Mouse (Mus musculus) layer of hippocampus, adult 2 months (tissue): ENCODE measurements at regions not wholly inside any gene's neighbourhood (a gene's known extent, or its start where the extent isn't known, plus 50 kb on each side); places are given as distances from the start of the nearest gene placed in this dataset.

Experiments
- DNase-seq, 2 experiments: peaks; one replicate each; pipeline ENCODE4 v3.0.0; 2022; ENCODE audit warnings: low spot score in 2 of 2
- H3K27ac ChIP-seq: fragments of 200-600 bp; 2 replicates; pipeline ENCODE4 v1.8.1; 2022
- H3K4me3 ChIP-seq: fragments of 200-600 bp; 2 replicates; pipeline ENCODE4 v1.8.1; 2022; ENCODE audit warnings: mild to moderate bottlenecking
- CTCF ChIP-seq: fragments of 200-600 bp; conservative IDR thresholded peaks from 2 replicates; pipeline ENCODE4 v1.8.1; 2022; ENCODE audit warnings: antibody characterized with exemption, mild to moderate bottlenecking, moderate library complexity

DNA sequence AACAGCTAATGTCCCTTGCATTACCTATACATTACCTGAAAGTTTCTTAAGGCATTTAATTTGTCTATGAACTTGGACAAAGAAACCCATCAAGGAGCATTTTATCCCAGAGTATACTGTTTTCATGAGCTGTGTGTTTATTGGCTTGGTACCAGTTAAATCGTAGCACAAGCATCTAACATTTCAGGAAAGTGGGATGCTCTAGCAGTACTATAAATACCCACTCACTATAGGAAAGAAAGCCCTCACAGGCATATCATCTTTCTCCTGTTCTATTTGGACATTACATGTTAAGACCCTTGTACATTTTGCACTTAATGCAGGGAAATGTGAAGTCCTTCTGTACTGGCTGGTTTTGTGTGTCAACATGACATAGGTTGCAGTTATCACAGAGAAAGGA is 163.9 kb downstream of the Ptprc start:
- TF ChIP-seq CTCF = no peak
- Histone ChIP-seq H3K4me3 (no peak overlapping the region), H3K27ac (no peak overlapping the region)
- DNase-seq = no peak

DNA sequence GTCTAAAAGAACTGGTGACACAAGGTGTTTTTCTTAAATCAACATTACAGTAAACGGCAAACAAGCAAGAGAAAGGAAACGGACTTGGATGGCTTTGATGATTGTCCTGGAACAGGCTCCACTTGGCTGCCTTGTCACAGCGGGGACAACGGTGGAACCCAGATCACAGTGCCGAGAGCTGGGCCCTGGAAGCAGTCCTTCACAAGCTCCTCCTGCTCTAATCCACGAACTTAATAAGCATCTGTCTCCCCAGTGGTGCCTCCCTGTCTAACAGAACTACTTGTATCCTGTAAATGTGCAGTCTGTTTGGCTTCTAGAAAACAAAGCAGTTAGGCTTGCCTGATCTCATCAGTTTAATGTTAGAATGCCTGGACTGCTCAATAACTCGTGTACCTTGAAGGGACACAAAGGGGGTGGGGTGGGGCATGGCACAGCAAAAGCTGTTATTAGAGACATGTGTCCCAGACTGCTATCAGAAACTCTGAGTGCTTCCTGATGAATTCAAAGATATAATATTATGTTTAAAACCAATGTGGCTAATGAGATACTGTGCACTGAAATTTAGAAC is 164.5 kb downstream of the Ptprc start:
- DNase-seq = no peak
- no peak overlapping the region for H3K27ac ChIP-seq
- no peak overlapping the region for H3K4me3 ChIP-seq
- no peak for TF ChIP-seq CTCF

DNA sequence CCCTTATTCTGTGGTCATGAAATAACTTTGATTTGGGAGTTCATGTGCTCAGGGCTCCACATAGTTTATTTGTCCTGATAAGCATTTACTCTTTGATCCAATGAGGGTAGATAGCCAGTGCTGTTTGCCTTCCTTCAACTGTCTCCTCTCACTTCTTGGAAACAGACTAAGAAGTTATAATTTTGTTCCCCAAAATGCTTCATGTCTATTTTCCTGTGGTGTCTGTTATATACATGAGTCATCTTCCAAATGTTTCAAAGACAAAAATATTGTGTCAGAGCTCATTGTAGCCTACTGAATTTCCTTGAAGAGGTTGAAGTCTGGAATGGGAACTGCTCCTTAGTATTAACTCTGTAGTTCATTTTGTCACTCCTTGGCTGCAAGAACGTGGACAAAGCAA is 168.7 kb downstream of the Ptprc start:
- DNase-seq = peak in 1 of 2 experiments; percentile 4
- Histone ChIP-seq H3K27ac (no peak overlapping the region), H3K4me3 (no peak overlapping the region)
- no peak for TF ChIP-seq CTCF

- TF ChIP-seq CTCF = no peak
- no peak overlapping the region for H3K4me3 ChIP-seq
- no peak overlapping the region for H3K27ac ChIP-seq
- no peak for DNase-seq
Observed at GRCm38 (mm10) chr1:138004319-138004718, 171.2 kb downstream of the Ptprc start.

- H3K4me3 ChIP-seq = no peak overlapping the region
- H3K27ac ChIP-seq = no peak overlapping the region
- TF ChIP-seq CTCF = no peak
- no peak for DNase-seq
Observed at GRCm38 (mm10) chr1:137999268-137999900, 176.1 kb downstream of the Ptprc start.

DNA sequence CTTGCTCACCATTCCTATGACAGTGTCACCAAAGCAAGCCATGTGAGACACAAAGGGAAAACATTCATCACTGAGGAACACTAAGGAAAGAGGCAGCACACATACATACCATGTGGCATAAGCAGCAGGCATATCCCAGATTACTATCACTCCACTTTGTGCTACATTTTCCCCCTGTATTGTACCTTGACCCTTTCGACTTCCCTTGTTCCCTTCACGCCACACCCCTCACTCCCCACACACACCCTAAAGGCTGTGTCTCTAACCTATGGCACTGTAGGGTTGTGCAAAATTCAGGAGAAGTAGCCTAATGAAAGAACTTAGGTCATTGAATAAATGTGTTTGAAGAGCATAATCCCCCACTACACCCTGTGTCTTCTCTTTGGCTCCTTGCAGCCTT is 179.5 kb downstream of the Ptprc start:
- no peak for DNase-seq
- no peak for TF ChIP-seq CTCF
- Histone ChIP-seq H3K27ac (no peak overlapping the region), H3K4me3 (no peak overlapping the region)

GRCm38 (mm10) chr1:137991936-137992335 is 183.6 kb downstream of the Ptprc start:
- Histone ChIP-seq H3K4me3 (no peak overlapping the region), H3K27ac (no peak overlapping the region)
- no peak for DNase-seq
- no peak for TF ChIP-seq CTCF

DNA sequence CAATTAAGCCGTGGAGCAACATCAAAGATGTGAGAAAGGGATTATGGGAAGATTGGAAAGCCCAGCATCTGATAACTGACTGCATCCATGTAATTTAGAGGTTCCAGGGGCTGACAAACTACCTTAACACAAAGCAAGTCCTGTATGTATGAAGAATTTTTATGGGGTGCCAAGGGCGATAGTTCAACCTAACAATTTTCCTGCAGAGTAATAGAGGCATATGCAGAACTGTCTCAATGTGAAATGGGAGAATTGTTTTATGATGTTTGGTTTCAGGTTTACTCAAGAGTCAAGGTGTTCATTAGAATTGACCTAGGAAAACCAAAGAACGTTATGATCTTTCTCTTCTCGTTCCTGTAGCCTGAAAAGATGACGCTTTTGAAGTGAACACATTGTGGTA is 184.1 kb downstream of the Ptprc start:
- DNase-seq = no peak
- H3K4me3 ChIP-seq = no peak overlapping the region
- no peak for TF ChIP-seq CTCF
- no peak overlapping the region for H3K27ac ChIP-seq

- no peak for DNase-seq
- H3K4me3 ChIP-seq = no peak overlapping the region
- TF ChIP-seq CTCF = no peak
- no peak overlapping the region for H3K27ac ChIP-seq
Observed at GRCm38 (mm10) chr1:137973406-137973805, 202.1 kb downstream of the Ptprc start.

DNA sequence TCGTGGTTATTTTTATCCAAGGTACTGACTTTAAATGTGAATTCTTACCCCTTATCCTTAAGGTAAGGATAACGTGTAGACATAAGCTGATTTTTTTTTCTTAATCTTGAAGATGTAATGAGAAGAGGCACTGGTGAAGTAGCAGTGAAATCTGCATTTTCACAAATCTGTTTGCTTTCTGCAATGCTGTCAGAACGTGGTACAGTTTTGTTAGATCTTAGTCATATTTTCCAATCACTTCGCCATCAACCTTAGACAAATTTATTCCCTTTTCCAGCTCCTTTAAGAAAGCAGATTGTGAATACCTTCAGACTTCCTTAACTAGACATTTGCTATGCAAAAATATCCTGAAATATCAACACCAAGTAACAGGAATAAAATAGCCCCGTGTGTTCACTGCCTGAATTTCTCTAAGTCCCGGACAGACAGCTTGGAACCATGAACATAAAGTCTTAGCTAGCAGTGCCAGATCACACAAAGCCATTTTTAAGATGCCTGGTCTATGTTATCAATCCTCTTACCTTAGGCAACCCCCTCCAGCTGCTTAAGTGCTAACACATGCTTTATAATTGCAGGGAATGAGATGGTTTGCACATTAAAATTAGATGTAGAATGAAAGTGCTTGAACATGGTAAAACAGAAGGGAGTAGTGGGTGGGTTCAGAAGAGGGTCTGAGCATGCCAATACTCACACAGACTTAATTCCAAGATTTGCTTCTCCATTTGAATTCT is 202.7 kb downstream of the Ptprc start:
- DNase-seq = peak; percentile 14 to 17
- Histone ChIP-seq H3K27ac (peak overlapping the region; percentile 64), H3K4me3 (no peak overlapping the region)
- TF ChIP-seq CTCF = no peak

- DNase-seq = no peak
- no peak for TF ChIP-seq CTCF
- peak overlapping the region; percentile 51; the same call in 1 of the 2 replicates for H3K27ac ChIP-seq
Observed at GRCm38 (mm10) chr1:137966151-137966836, 209.2 kb downstream of the Ptprc start.

DNA sequence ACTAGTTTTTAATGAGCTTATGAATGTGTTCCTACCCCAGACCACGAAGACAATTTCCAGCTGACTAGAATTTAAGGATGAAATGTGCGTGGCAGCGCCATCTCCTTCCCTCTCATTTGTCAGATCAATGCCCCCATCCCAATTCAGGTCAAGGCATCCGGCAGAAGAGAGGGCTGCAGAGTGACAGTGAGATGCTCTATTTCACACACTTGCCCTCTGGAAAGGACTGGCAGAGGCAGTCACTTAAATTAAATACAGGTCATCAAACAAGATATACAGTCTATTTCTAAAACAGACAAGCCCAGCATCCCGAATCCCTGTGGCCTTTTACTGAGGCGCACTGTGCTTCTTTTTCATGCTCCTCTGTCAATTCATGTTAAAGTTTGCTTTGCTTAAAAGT is 211.9 kb downstream of the Ptprc start:
- no peak overlapping the region for H3K4me3 ChIP-seq
- H3K27ac ChIP-seq = no peak overlapping the region
- TF ChIP-seq CTCF = no peak
- no peak for DNase-seq

More at GRCm38 (mm10) chr1:137966151-137966836, 209.2 kb downstream of the Ptprc start:
- H3K4me3 ChIP-seq = peak overlapping the region; percentile 20

DNA sequence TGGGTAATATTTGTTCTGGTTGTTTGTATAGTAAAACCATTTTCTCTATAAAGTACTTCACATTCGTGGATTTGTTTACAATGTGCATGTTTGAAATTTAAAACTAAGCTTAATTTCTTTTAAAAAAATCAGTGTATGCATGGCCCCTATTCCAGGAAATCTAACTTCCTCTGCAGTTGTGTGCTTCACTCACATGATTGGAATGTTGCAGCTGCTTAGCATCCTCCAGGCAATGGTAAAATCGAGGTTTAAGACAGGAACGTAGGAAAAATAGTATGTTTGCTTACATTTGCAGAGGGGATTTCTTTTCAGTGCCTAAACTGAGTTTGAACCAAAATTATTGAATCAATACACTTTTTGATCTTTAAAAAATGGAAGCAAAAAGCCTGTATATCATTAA is 217.5 kb downstream of the Ptprc start:
- no peak overlapping the region for H3K27ac ChIP-seq
- no peak overlapping the region for H3K4me3 ChIP-seq
- TF ChIP-seq CTCF = no peak
- DNase-seq = no peak

DNA sequence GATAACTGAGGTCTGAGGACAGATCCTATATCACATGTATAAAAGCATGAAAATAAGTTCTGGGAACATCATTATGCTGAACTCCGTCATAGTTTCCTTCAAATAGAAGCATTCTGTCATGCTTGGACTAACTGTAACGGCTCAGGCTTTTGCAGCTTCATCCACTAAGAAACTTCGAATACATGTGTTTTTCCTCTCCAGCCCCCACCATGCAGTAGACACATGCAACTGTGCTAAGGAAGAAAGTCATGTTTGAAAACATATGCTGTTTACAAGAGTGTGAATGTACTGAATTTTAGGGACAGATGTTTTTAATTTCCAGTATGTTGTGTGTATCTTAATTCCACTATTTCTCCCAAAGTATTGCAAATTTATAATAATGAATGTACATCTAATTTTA is 219.5 kb downstream of the Ptprc start:
- no peak for DNase-seq
- no peak overlapping the region for H3K4me3 ChIP-seq
- no peak for TF ChIP-seq CTCF

More for the DNA sequence above, 219.5 kb downstream of the Ptprc start:
- H3K27ac ChIP-seq = no peak overlapping the region
